Mouse (Mus musculus) small intestine, adult 2 months (tissue): ENCODE measurements at regions not wholly inside any gene's neighbourhood (a gene's known extent, or its start where the extent isn't known, plus 50 kb on each side); places are given as distances from the start of the nearest gene placed in this dataset.

Experiments used
- CTCF ChIP-seq: fragments of 200-500 bp; IDR thresholded peaks from 2 replicates; pipeline ENCODE4 v1.5.1; 2012; ENCODE audit warnings: low read depth, mild to moderate bottlenecking, control low read depth, inconsistent platforms, low read length, moderate library complexity, mixed read lengths; ENCODE audit not compliant: insufficient replicate concordance, insufficient read length; ENCODE audit errors: extremely low read depth
- POLR2A ChIP-seq: fragments of 200-500 bp; IDR thresholded peaks from 2 replicates; pipeline ENCODE4 v1.6.1; 2012; ENCODE audit warnings: low read depth, mild to moderate bottlenecking, control low read depth, inconsistent platforms, low read length, moderate library complexity

- TF ChIP-seq CTCF = no peak
- no peak for TF ChIP-seq POLR2A
Measured at GRCm38 (mm10) chr11:24335256-24335655, 257.4 kb downstream of the Bcl11a start.
